Comparison of ENCODE assay signal across 13 mouse cellular contexts in the genomic region with DNA sequence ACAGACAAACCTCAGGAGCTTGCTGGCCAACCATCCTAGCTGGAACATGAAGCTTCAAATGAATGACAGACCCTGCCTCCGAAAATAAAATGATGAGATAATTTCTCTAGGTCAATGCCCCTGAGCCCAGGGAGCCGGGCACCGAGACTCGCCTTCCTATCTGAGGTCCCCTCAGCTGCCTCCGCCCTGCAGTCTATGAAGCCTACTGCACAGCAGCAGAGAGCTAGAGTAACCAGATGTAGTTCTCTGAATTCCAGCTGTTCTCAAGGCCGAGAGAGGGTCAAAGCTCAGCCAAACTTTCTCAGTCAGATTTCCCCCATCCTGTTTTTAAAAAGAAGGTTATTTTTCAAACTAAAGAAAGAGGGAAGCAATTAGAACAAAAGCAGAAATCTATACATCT.
"Had no signal": no experiment of that assay in that cellular context is flagged by ENCODE, and none has a peak within 500 bp of the region (broad histone marks: within the 10 kb centered on the region; RNA-seq: fewer than 3 reads in every experiment).

No protein-coding gene starts in this region.

- H3K9me3 ChIP-seq: intestine, embryonic 15.5 days; kidney, embryonic 15.5 days; midbrain, embryonic 12.5 days; neural tube, embryonic 15.5 days had no signal

- H3K27ac ChIP-seq: intestine, embryonic 15.5 days; kidney, embryonic 15.5 days; liver, embryonic 14.5 days; midbrain, embryonic 12.5 days; neural tube, embryonic 15.5 days had no signal

- H3K4me1 ChIP-seq: intestine, embryonic 15.5 days; kidney, embryonic 15.5 days; midbrain, embryonic 12.5 days had no signal

- H3K27me3 ChIP-seq: intestine, embryonic 15.5 days; kidney, embryonic 15.5 days; midbrain, embryonic 12.5 days; neural tube, embryonic 15.5 days had no signal

- H3K9ac ChIP-seq: intestine, embryonic 15.5 days; kidney, embryonic 15.5 days; liver, embryonic 14.5 days; midbrain, embryonic 12.5 days; neural tube, embryonic 15.5 days had no signal

- H3K4me3 ChIP-seq: intestine, embryonic 15.5 days; kidney, embryonic 15.5 days; midbrain, embryonic 12.5 days; neural tube, embryonic 15.5 days had no signal

- H3K4me2 ChIP-seq: intestine, embryonic 15.5 days; kidney, embryonic 15.5 days; midbrain, embryonic 12.5 days; neural tube, embryonic 15.5 days had no signal

- ATAC-seq: intestine, embryonic 15.5 days; midbrain, embryonic 16.5 days had no signal

- DNase-seq: kidney, adult 18-20 months; kidney, postnatal 14 days; left cerebral cortex, postnatal 4 days; lung, adult 18-20 months; right cerebral cortex, adult 18-20 months; right cerebral cortex, postnatal 25 days; thymus, postnatal 36 days had no signal
